ENCODE assay signal across 10 mouse cellular contexts in genomic region chr6:95545296-95545695, GRCm38 (mm10).
"Had no signal": no experiment of that assay in that cellular context is flagged by ENCODE, and none has a peak within 500 bp of the region (broad histone marks: within the 10 kb centered on the region; RNA-seq: fewer than 3 reads in every experiment).

No protein-coding gene starts in this region.

- H3K27me3 ChIP-seq: kidney, embryonic 15.5 days; liver, embryonic 15.5 days; neural tube, embryonic 12.5 days had no signal

- H3K4me2 ChIP-seq: kidney, embryonic 15.5 days; liver, embryonic 11.5 days; liver, embryonic 15.5 days; lung, embryonic 14.5 days; neural tube, embryonic 12.5 days had no signal

- H3K36me3 ChIP-seq: limb, embryonic 10.5 days; liver, embryonic 15.5 days; neural tube, embryonic 12.5 days had no signal

- H3K9me3 ChIP-seq: kidney, embryonic 15.5 days; limb, embryonic 10.5 days; liver, embryonic 15.5 days; neural tube, embryonic 12.5 days had no signal

- H3K4me1 ChIP-seq: limb, embryonic 10.5 days; liver, embryonic 15.5 days had no signal

- DNase-seq: kidney, adult 2 months; thymus, postnatal 36 days had no signal

- H3K9ac ChIP-seq: kidney, embryonic 15.5 days; liver, embryonic 15.5 days; lung, embryonic 14.5 days; neural tube, embryonic 12.5 days had no signal

- H3K4me3 ChIP-seq: kidney, embryonic 15.5 days; left cerebral cortex, adult 2 months; limb, embryonic 10.5 days; liver, embryonic 15.5 days; neural tube, embryonic 12.5 days had no signal

- H3K27ac ChIP-seq: kidney, embryonic 15.5 days; left cerebral cortex, adult 2 months; limb, embryonic 10.5 days; liver, embryonic 15.5 days; neural tube, embryonic 12.5 days; stomach, postnatal 0 days had no signal
